Mouse (Mus musculus): ENCODE data around the gene Kdm4c. TPM values are rescaled to one million over a fixed set of nuclear protein-coding genes. Genes with fewer than 3 reads are reported as not detected.
A peak's percentile ranks its signal among the peaks of the same experiment; 100 is the strongest.
"Not testable (repeated sequence)": the region's sequence is repeated elsewhere in the genome, so short reads cannot be mapped to it uniquely, and the experiment has no call there.

Kdm4c gene
- polyA plus RNA-seq, 1 experiment from 2014 or later = 17.9 TPM

- WGBS = 92% methylated on average over 4 of the region's 4 CpGs
- Histone ChIP-seq H3K4me3 (no peak overlapping the region), H3K9me3 (no peaks in the 10 kb centered on the region), H3K4me2 (no peak overlapping the region), H3K4me1 (replicated peaks) (no peaks in the 10 kb centered on the region), H3K9ac (no peak overlapping the region), H3K27me3 (no peaks in the 10 kb centered on the region), H3K36me3 (peaks cover 41% of the 10 kb centered on the region), H3K27ac (no peak overlapping the region)
- ATAC-seq (ENCODE audit: low FRiP score) = no peak
These were observed 115.2 kb downstream of the Kdm4c start for GRCm38 (mm10) chr4:74357479-74357878.

- Histone ChIP-seq H3K9ac (no peak overlapping the region), H3K9me3 (no peaks in the 10 kb centered on the region), H3K4me3 (no peak overlapping the region), H3K27me3 (no peaks in the 10 kb centered on the region), H3K4me2 (no peak overlapping the region), H3K4me1 (replicated peaks) (no peaks in the 10 kb centered on the region), H3K27ac (no peak overlapping the region), H3K36me3 (peaks cover 32% of the 10 kb centered on the region)
- no peak for ATAC-seq (ENCODE audit: low FRiP score)
- WGBS = 99% methylated on average over 3 of the region's 3 CpGs
These were observed 118.0 kb downstream of the Kdm4c start for GRCm38 (mm10) chr4:74360274-74360673.

- H3K4me1 ChIP-seq (replicated peaks) = no peaks in the 10 kb centered on the region
- H3K36me3 ChIP-seq = peaks cover 14% of the 10 kb centered on the region
- no peaks in the 10 kb centered on the region for H3K9me3 ChIP-seq
- H3K27me3 ChIP-seq = no peaks in the 10 kb centered on the region
- ATAC-seq (ENCODE audit: low FRiP score) = no peak
- WGBS = 87% methylated on average over 4 of the region's 4 CpGs
- H3K27ac ChIP-seq = no peak overlapping the region
- H3K4me2 ChIP-seq = no peak overlapping the region
- H3K9ac ChIP-seq = no peak overlapping the region
- no peak overlapping the region for H3K4me3 ChIP-seq
These were observed 144.3 kb downstream of the Kdm4c start for GRCm38 (mm10) chr4:74386583-74386982.

GRCm38 (mm10) chr4:74393162-74393561, 150.9 kb downstream of the Kdm4c start:
- 88% methylated on average over 2 of the region's 2 CpGs for WGBS
- ATAC-seq (ENCODE audit: low FRiP score) = no peak

GRCm38 (mm10) chr4:74396562-74396961, 154.3 kb downstream of the Kdm4c start:
- Histone ChIP-seq H3K4me1 (replicated peaks) (peaks cover 3% of the 10 kb centered on the region; the same call in 1 of the 2 replicates), H3K9me3 (no peaks in the 10 kb centered on the region), H3K27me3 (no peaks in the 10 kb centered on the region), H3K9ac (no peak overlapping the region), H3K36me3 (peaks cover 32% of the 10 kb centered on the region), H3K27ac (no peak overlapping the region), H3K4me2 (no peak overlapping the region), H3K4me3 (no peak overlapping the region)
- ATAC-seq (ENCODE audit: low FRiP score) = no peak
- 96% methylated on average over 5 of the region's 5 CpGs for WGBS

More at GRCm38 (mm10) chr4:74393162-74393561, 150.9 kb downstream of the Kdm4c start:
- Histone ChIP-seq H3K27ac (no peak overlapping the region), H3K4me2 (no peak overlapping the region), H3K36me3 (peaks cover 38% of the 10 kb centered on the region), H3K4me3 (no peak overlapping the region), H3K9ac (no peak overlapping the region), H3K4me1 (replicated peaks) (no peaks in the 10 kb centered on the region), H3K27me3 (no peaks in the 10 kb centered on the region), H3K9me3 (no peaks in the 10 kb centered on the region)

- peak; percentile 74 for ATAC-seq (ENCODE audit: low FRiP score)
- H3K27ac ChIP-seq = not testable (repeated sequence)
These were observed 159.5 kb downstream of the Kdm4c start for GRCm38 (mm10) chr4:74401617-74402313.

GRCm38 (mm10) chr4:74408731-74409130, 166.4 kb downstream of the Kdm4c start:
- no peak for ATAC-seq (ENCODE audit: low FRiP score)
- 83% methylated on average over 1 of the region's 1 CpGs for WGBS
- Histone ChIP-seq H3K36me3 (peaks cover 24% of the 10 kb centered on the region), H3K4me1 (replicated peaks) (no peaks in the 10 kb centered on the region), H3K4me3 (no peak overlapping the region), H3K4me2 (no peak overlapping the region), H3K9me3 (no peaks in the 10 kb centered on the region), H3K27me3 (no peaks in the 10 kb centered on the region), H3K27ac (no peak overlapping the region), H3K9ac (no peak overlapping the region)

More at GRCm38 (mm10) chr4:74401617-74402313, 159.5 kb downstream of the Kdm4c start:
- H3K4me2 ChIP-seq; H3K27me3 ChIP-seq; H3K4me3 ChIP-seq; H3K4me1 ChIP-seq (replicated peaks); H3K9ac ChIP-seq; H3K9me3 ChIP-seq: not testable (repeated sequence)
- peaks cover 32% of the 10 kb centered on the region for H3K36me3 ChIP-seq
- WGBS = 60% methylated on average over 7 of the region's 7 CpGs

GRCm38 (mm10) chr4:74419794-74420193, 177.5 kb downstream of the Kdm4c start:
- no peaks in the 10 kb centered on the region for H3K9me3 ChIP-seq

More at GRCm38 (mm10) chr4:74419794-74420193, 177.5 kb downstream of the Kdm4c start:
- H3K27me3 ChIP-seq = no peaks in the 10 kb centered on the region
- H3K4me3 ChIP-seq = no peak overlapping the region
- ATAC-seq (ENCODE audit: low FRiP score) = no peak
- no peak overlapping the region for H3K27ac ChIP-seq
- H3K4me2 ChIP-seq = no peak overlapping the region
- H3K9ac ChIP-seq = no peak overlapping the region
- no peaks in the 10 kb centered on the region for H3K4me1 ChIP-seq (replicated peaks)
- WGBS = 78% methylated on average over 1 of the region's 1 CpGs
- no peaks in the 10 kb centered on the region for H3K36me3 ChIP-seq

Other genes starting within 250 kb of the Kdm4c start
- gene Frmd3, start 229.1 kb upstream of the Kdm4c start, polyA plus RNA-seq (2015; fragmentation: Nextera tagmentation; extraction: Ambion mirVana) = 28.1 and 28.6 TPM in 2 replicates